Mouse (Mus musculus): ENCODE data around the gene Stat5a. TPM values are rescaled to one million over a fixed set of nuclear protein-coding genes. Genes with fewer than 3 reads are reported as not detected.

Stat5a gene
- polyA plus RNA-seq, 2 experiments: 7.2 to 7.8 TPM

- peaks cover 53 to 65% of the 10 kb centered on the region in 2 experiments for H3K4me1 ChIP-seq (replicated peaks; ENCODE audit: control insufficient read depth in 2 of 2, insufficient read depth in 2 of 2, low read length in 1 of 2)
- H3K9ac ChIP-seq (replicated peaks): no peak overlapping the region
- ATAC-seq (ENCODE audit: insufficient read depth) (no peak), DNase-seq (ENCODE audit: low read depth in 3 of 3, low spot score in 3 of 3) (no peak)
- H3K27me3 ChIP-seq (ENCODE audit: control insufficient read depth, insufficient read depth, low read length): no peaks in the 10 kb centered on the region
- no peak overlapping the region for H3K4me3 ChIP-seq (ENCODE audit: insufficient read depth in 1 of 2, low read depth in 2 of 2, low read length in 2 of 2)
- 66% methylated on average over 3 of the region's 3 CpGs for WGBS (ENCODE audit: insufficient replicate concordance)
- TF ChIP-seq CTCF (IDR thresholded peaks at IDR 0.05; ENCODE audit: low read depth) (no peak), EP300 (IDR thresholded peaks at IDR 0.05; ENCODE audit: low read depth) (no peak)
- no peak overlapping the region for H3K4me2 ChIP-seq (ENCODE audit: low read depth)
- H3K36me3 ChIP-seq (replicated peaks; ENCODE audit: control insufficient read depth, insufficient read depth, low read depth): peaks cover 7% of the 10 kb centered on the region
- H3K27ac ChIP-seq: peak overlapping the region; percentile 36
- H3K9me3 ChIP-seq (ENCODE audit: control insufficient read depth, low read length): no peaks in the 10 kb centered on the region
These were observed 28.6 kb downstream of the Stat5a start for GRCm38 (mm10) chr11:100887764-100888163.

- H3K27ac ChIP-seq: peak overlapping the region; percentile 14
- WGBS (ENCODE audit: insufficient replicate concordance): 29% methylated on average over 10 of the region's 10 CpGs
- no peak for TF ChIP-seq EP300 (IDR thresholded peaks at IDR 0.05; ENCODE audit: low read depth)
- no peak for ATAC-seq (ENCODE audit: insufficient read depth)
- H3K4me2 ChIP-seq (ENCODE audit: low read depth): no peak overlapping the region
- H3K9ac ChIP-seq (replicated peaks): no peak overlapping the region
- H3K27me3 ChIP-seq (ENCODE audit: control insufficient read depth, insufficient read depth, low read length): no peaks in the 10 kb centered on the region
- H3K4me1 ChIP-seq (replicated peaks; ENCODE audit: control insufficient read depth in 2 of 2, insufficient read depth in 2 of 2, low read length in 1 of 2): peaks cover 53 to 71% of the 10 kb centered on the region in 2 experiments
- H3K36me3 ChIP-seq (replicated peaks; ENCODE audit: control insufficient read depth, insufficient read depth, low read depth): peaks cover 12% of the 10 kb centered on the region
- no peak for DNase-seq (ENCODE audit: low read depth in 3 of 3, low spot score in 3 of 3)
- H3K9me3 ChIP-seq (ENCODE audit: control insufficient read depth, low read length): no peaks in the 10 kb centered on the region
- no peak overlapping the region for H3K4me3 ChIP-seq (ENCODE audit: insufficient read depth in 1 of 2, low read depth in 2 of 2, low read length in 2 of 2)
These were observed 29.2 kb downstream of the Stat5a start for GRCm38 (mm10) chr11:100888348-100888820.

DNA sequence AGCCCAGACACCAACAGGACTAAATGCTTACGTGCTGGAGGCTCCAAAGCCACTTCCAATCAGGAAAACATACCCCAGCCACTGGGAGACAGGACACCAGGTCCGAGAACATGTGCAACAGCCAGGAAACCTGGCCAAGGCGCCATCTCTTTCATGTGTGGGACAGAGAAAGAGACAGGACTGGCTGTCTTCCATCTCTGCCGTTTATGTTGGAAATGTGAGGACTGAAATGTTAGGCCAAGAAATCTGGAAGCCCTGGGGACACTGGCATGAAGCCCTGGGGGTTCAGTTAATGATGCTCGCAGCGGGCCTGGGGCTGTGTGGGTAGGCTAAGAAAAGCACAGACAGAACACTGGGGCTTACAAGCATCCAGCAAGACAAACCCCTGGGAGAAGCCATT lies 31.3 kb downstream of the Stat5a start:
- Histone ChIP-seq H3K27me3 (ENCODE audit: control insufficient read depth, insufficient read depth, low read length) (no peaks in the 10 kb centered on the region), H3K4me1 (replicated peaks; ENCODE audit: control insufficient read depth in 2 of 2, insufficient read depth in 2 of 2, low read length in 1 of 2) (peaks cover 47 to 71% of the 10 kb centered on the region in 2 experiments), H3K9ac (replicated peaks) (no peak overlapping the region), H3K4me3 (ENCODE audit: insufficient read depth in 1 of 2, low read depth in 2 of 2, low read length in 2 of 2) (no peak overlapping the region), H3K4me2 (ENCODE audit: low read depth) (no peak overlapping the region), H3K9me3 (ENCODE audit: control insufficient read depth, low read length) (no peaks in the 10 kb centered on the region), H3K36me3 (replicated peaks; ENCODE audit: control insufficient read depth, insufficient read depth, low read depth) (peaks cover 16% of the 10 kb centered on the region), H3K27ac (no peak overlapping the region)
- WGBS (ENCODE audit: insufficient replicate concordance): 80% methylated on average over 6 of the region's 6 CpGs
- DNase-seq (ENCODE audit: low read depth in 3 of 3, low spot score in 3 of 3): no peak
- TF ChIP-seq CTCF (IDR thresholded peaks at IDR 0.05; ENCODE audit: low read depth) (no peak), EP300 (IDR thresholded peaks at IDR 0.05; ENCODE audit: low read depth) (no peak)
- no peak for ATAC-seq (ENCODE audit: insufficient read depth)

GRCm38 (mm10) chr11:100891256-100892123 lies 32.3 kb downstream of the Stat5a start:
- 10% methylated on average over 15 of the region's 15 CpGs for WGBS (ENCODE audit: insufficient replicate concordance)
- Histone ChIP-seq H3K36me3 (replicated peaks; ENCODE audit: control insufficient read depth, insufficient read depth, low read depth) (peaks cover 16% of the 10 kb centered on the region), H3K27ac (peak overlapping the region; percentile 76), H3K4me1 (replicated peaks; ENCODE audit: control insufficient read depth in 2 of 2, insufficient read depth in 2 of 2, low read length in 1 of 2) (peaks cover 37 to 61% of the 10 kb centered on the region in 2 experiments), H3K9ac (replicated peaks) (peak overlapping the region; percentile 67), H3K4me2 (ENCODE audit: low read depth) (peak overlapping the region; percentile 61), H3K4me3 (ENCODE audit: insufficient read depth in 1 of 2, low read depth in 2 of 2, low read length in 2 of 2) (peak overlapping the region in 1 of 2 experiments; percentile 17; a peak in 1 of 4 replicates), H3K27me3 (ENCODE audit: control insufficient read depth, insufficient read depth, low read length) (no peaks in the 10 kb centered on the region), H3K9me3 (ENCODE audit: control insufficient read depth, low read length) (no peaks in the 10 kb centered on the region)
- TF ChIP-seq EP300 (IDR thresholded peaks at IDR 0.05; ENCODE audit: low read depth) (peak; percentile 98), CTCF (IDR thresholded peaks at IDR 0.05; ENCODE audit: low read depth) (peak; percentile 42; the same call in 1 of the 2 replicates)
- ATAC-seq (ENCODE audit: insufficient read depth): peak; percentile 84
- peak; percentile 78 to 82 (median 81) for DNase-seq (ENCODE audit: low read depth in 3 of 3, low spot score in 3 of 3)

- peak overlapping the region; percentile 61 for H3K4me2 ChIP-seq (ENCODE audit: low read depth)
- WGBS (ENCODE audit: insufficient replicate concordance): 65% methylated on average over 5 of the region's 5 CpGs
- H3K36me3 ChIP-seq (replicated peaks; ENCODE audit: control insufficient read depth, insufficient read depth, low read depth): peaks cover 16% of the 10 kb centered on the region
- no peak overlapping the region for H3K4me3 ChIP-seq (ENCODE audit: insufficient read depth in 1 of 2, low read depth in 2 of 2, low read length in 2 of 2)
- ATAC-seq (ENCODE audit: insufficient read depth): no peak
- TF ChIP-seq CTCF (IDR thresholded peaks at IDR 0.05; ENCODE audit: low read depth): no peak
- TF ChIP-seq EP300 (IDR thresholded peaks at IDR 0.05; ENCODE audit: low read depth): no peak
- DNase-seq (ENCODE audit: low read depth in 3 of 3, low spot score in 3 of 3): no peak
- peak overlapping the region; percentile 76 for H3K27ac ChIP-seq
- H3K27me3 ChIP-seq (ENCODE audit: control insufficient read depth, insufficient read depth, low read length): no peaks in the 10 kb centered on the region
- H3K9ac ChIP-seq (replicated peaks): no peak overlapping the region
- H3K4me1 ChIP-seq (replicated peaks; ENCODE audit: control insufficient read depth in 2 of 2, insufficient read depth in 2 of 2, low read length in 1 of 2): peaks cover 28 to 51% of the 10 kb centered on the region in 2 experiments
- H3K9me3 ChIP-seq (ENCODE audit: control insufficient read depth, low read length): no peaks in the 10 kb centered on the region
These were observed 33.3 kb downstream of the Stat5a start for GRCm38 (mm10) chr11:100892435-100892834.
